Mouse (Mus musculus): ENCODE data around the gene Ren1. TPM values are rescaled to one million over a fixed set of nuclear protein-coding genes. Genes with fewer than 3 reads are reported as not detected.

Ren1 gene
- polyA plus RNA-seq, 1 experiment from 2014 or later, result 6.1 TPM

DNA sequence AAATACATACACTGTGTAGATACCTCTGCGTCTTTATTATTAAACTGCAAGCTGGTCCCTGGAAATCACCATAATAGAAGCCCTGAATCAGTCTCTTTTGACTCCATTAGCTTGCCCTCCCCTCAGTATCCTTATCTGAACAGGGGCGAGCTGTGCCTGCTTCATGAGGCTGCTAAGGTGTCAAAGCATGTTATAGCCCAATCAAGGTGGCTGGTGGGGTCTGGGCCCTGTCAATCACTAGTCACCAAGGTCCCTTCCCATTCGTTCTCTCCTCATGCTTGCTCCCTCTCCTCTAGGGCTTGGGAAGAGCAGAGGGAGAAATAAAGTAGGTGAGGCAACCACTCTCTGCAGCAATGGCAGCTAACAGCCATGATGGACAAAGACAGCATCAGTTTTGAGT lies 3.1 kb upstream of the Ren1 start:
- Histone ChIP-seq H3K4me1 (replicated peaks; ENCODE audit: control insufficient read depth, insufficient read depth) (0 out of 2 replicates have a peak, but pooled peaks cover 3% of the 10 kb centered on the region), H3K27ac (replicated peaks) (no peak overlapping the region), H3K4me2 (replicated peaks; ENCODE audit: low read depth) (no peak overlapping the region), H3K9me3 (ENCODE audit: control insufficient read depth, low read length) (no peaks in the 10 kb centered on the region), H3K27me3 (ENCODE audit: control insufficient read depth, insufficient read depth, low read length) (no peaks in the 10 kb centered on the region), H3K4me3 (ENCODE audit: low read depth, low read length) (no peak overlapping the region), H3K9ac (ENCODE audit: low read length) (no peak overlapping the region), H3K36me3 (ENCODE audit: control insufficient read depth, insufficient read depth, low read length) (no peaks in the 10 kb centered on the region)
- no peak for ATAC-seq (ENCODE audit: low FRiP score, low TSS enrichment)
- TF ChIP-seq EP300 (optimal IDR thresholded peaks at IDR 0.05), result no peak
- peak; percentile 6 for DNase-seq (ENCODE audit: low spot score)
- 70% methylated on average over 3 of the region's 3 CpGs for WGBS

GRCm38 (mm10) chr1:133347693-133348520 lies 2.4 kb upstream of the Ren1 start:
- Histone ChIP-seq H3K4me2 (replicated peaks; ENCODE audit: low read depth) (no peak overlapping the region), H3K9me3 (ENCODE audit: control insufficient read depth, low read length) (no peaks in the 10 kb centered on the region), H3K36me3 (ENCODE audit: control insufficient read depth, insufficient read depth, low read length) (no peaks in the 10 kb centered on the region), H3K27ac (replicated peaks) (no peak overlapping the region), H3K27me3 (ENCODE audit: control insufficient read depth, insufficient read depth, low read length) (no peaks in the 10 kb centered on the region), H3K4me1 (replicated peaks; ENCODE audit: control insufficient read depth, insufficient read depth) (0 out of 2 replicates have a peak, but pooled peaks cover 3% of the 10 kb centered on the region), H3K9ac (ENCODE audit: low read length) (no peak overlapping the region), H3K4me3 (ENCODE audit: low read depth, low read length) (no peak overlapping the region)
- DNase-seq (ENCODE audit: low spot score), result peak; percentile 43
- TF ChIP-seq CTCF (IDR thresholded peaks at IDR 0.05; ENCODE audit: low read depth) (no peak), EP300 (optimal IDR thresholded peaks at IDR 0.05) (no peak)
- 45% methylated on average over 11 of the region's 11 CpGs for WGBS
- ATAC-seq (ENCODE audit: low FRiP score, low TSS enrichment), result peak; percentile 83

DNA sequence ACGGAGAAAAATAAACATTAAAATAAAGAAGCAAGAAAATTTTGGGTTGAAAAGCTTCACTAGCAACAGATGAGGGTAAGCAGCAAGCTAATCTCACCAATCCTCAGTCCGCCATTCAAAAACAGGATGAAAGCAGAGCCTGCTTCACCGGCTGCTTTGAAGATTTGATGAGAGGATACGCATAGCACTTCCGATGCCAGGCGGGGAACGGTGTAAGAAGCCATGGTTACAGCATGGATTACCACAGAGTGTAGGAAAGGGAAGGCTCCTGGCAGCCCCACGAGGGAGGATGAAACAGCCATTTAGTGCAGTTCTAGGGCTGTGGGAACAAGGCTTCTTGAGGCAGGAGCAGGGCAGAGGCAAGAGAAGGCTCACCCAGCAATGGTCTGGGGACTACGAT lies 1.5 kb downstream of the Ren1 start:
- WGBS, result 55% methylated on average over 9 of the region's 9 CpGs
- DNase-seq (ENCODE audit: low spot score) (peak; percentile 6), ATAC-seq (ENCODE audit: low FRiP score, low TSS enrichment) (no peak)
- TF ChIP-seq CTCF (IDR thresholded peaks at IDR 0.05; ENCODE audit: low read depth) (no peak), EP300 (optimal IDR thresholded peaks at IDR 0.05) (no peak)
- H3K36me3 ChIP-seq (ENCODE audit: control insufficient read depth, insufficient read depth, low read length), result no peaks in the 10 kb centered on the region
- no peak overlapping the region for H3K9ac ChIP-seq (ENCODE audit: low read length)
- no peak overlapping the region for H3K4me2 ChIP-seq (replicated peaks; ENCODE audit: low read depth)
- H3K27ac ChIP-seq (replicated peaks), result no peak overlapping the region
- H3K27me3 ChIP-seq (ENCODE audit: control insufficient read depth, insufficient read depth, low read length), result no peaks in the 10 kb centered on the region
- no peaks in the 10 kb centered on the region for H3K9me3 ChIP-seq (ENCODE audit: control insufficient read depth, low read length)
- 0 out of 2 replicates have a peak, but pooled peaks cover 3% of the 10 kb centered on the region for H3K4me1 ChIP-seq (replicated peaks; ENCODE audit: control insufficient read depth, insufficient read depth)
- H3K4me3 ChIP-seq (ENCODE audit: low read depth, low read length), result no peak overlapping the region

- no peak overlapping the region for H3K27ac ChIP-seq (replicated peaks)
- H3K36me3 ChIP-seq (ENCODE audit: control insufficient read depth, insufficient read depth, low read length), result no peaks in the 10 kb centered on the region
- no peak overlapping the region for H3K9ac ChIP-seq (ENCODE audit: low read length)
- H3K4me2 ChIP-seq (replicated peaks; ENCODE audit: low read depth), result no peak overlapping the region
- TF ChIP-seq EP300 (optimal IDR thresholded peaks at IDR 0.05), result no peak
- peak; percentile 99 for TF ChIP-seq CTCF (IDR thresholded peaks at IDR 0.05; ENCODE audit: low read depth)
- WGBS, result 42% methylated on average over 12 of the region's 12 CpGs
- no peaks in the 10 kb centered on the region for H3K4me1 ChIP-seq (replicated peaks; ENCODE audit: control insufficient read depth, insufficient read depth)
- H3K27me3 ChIP-seq (ENCODE audit: control insufficient read depth, insufficient read depth, low read length), result no peaks in the 10 kb centered on the region
- no peaks in the 10 kb centered on the region for H3K9me3 ChIP-seq (ENCODE audit: control insufficient read depth, low read length)
- ATAC-seq (ENCODE audit: low FRiP score, low TSS enrichment) (peak; percentile 71), DNase-seq (ENCODE audit: low spot score) (peak; percentile 87)
- no peak overlapping the region for H3K4me3 ChIP-seq (ENCODE audit: low read depth, low read length)
Observed at GRCm38 (mm10) chr1:133353371-133353809, 3.1 kb downstream of the Ren1 start.

- TF ChIP-seq CTCF (IDR thresholded peaks at IDR 0.05; ENCODE audit: low read depth), result no peak
- no peak for TF ChIP-seq EP300 (optimal IDR thresholded peaks at IDR 0.05)
- DNase-seq (ENCODE audit: low spot score), result peak; percentile 14
- Histone ChIP-seq H3K4me2 (replicated peaks; ENCODE audit: low read depth) (no peak overlapping the region), H3K4me1 (replicated peaks; ENCODE audit: control insufficient read depth, insufficient read depth) (no peaks in the 10 kb centered on the region), H3K9me3 (ENCODE audit: control insufficient read depth, low read length) (no peaks in the 10 kb centered on the region), H3K27me3 (ENCODE audit: control insufficient read depth, insufficient read depth, low read length) (no peaks in the 10 kb centered on the region), H3K36me3 (ENCODE audit: control insufficient read depth, insufficient read depth, low read length) (no peaks in the 10 kb centered on the region), H3K27ac (replicated peaks) (no peak overlapping the region), H3K4me3 (ENCODE audit: low read depth, low read length) (no peak overlapping the region), H3K9ac (ENCODE audit: low read length) (no peak overlapping the region)
- ATAC-seq (ENCODE audit: low FRiP score, low TSS enrichment), result no peak
- WGBS, result 46% methylated on average over 5 of the region's 5 CpGs
Observed at GRCm38 (mm10) chr1:133355469-133355868, 5.2 kb downstream of the Ren1 start.

- Histone ChIP-seq H3K9me3 (ENCODE audit: control insufficient read depth, low read length) (no peaks in the 10 kb centered on the region), H3K4me3 (ENCODE audit: low read depth, low read length) (no peak overlapping the region), H3K4me2 (replicated peaks; ENCODE audit: low read depth) (no peak overlapping the region), H3K27ac (replicated peaks) (no peak overlapping the region), H3K36me3 (ENCODE audit: control insufficient read depth, insufficient read depth, low read length) (no peaks in the 10 kb centered on the region), H3K27me3 (ENCODE audit: control insufficient read depth, insufficient read depth, low read length) (no peaks in the 10 kb centered on the region), H3K9ac (ENCODE audit: low read length) (no peak overlapping the region), H3K4me1 (replicated peaks; ENCODE audit: control insufficient read depth, insufficient read depth) (no peaks in the 10 kb centered on the region)
- no peak for TF ChIP-seq EP300 (optimal IDR thresholded peaks at IDR 0.05)
- no peak for TF ChIP-seq CTCF (IDR thresholded peaks at IDR 0.05; ENCODE audit: low read depth)
- DNase-seq (ENCODE audit: low spot score) (peak; percentile 12), ATAC-seq (ENCODE audit: low FRiP score, low TSS enrichment) (no peak)
- WGBS, result 57% methylated on average over 15 of the region's 15 CpGs
Observed at GRCm38 (mm10) chr1:133355912-133356311, 5.6 kb downstream of the Ren1 start.
